Mouse (Mus musculus) spleen, postnatal 36 days (tissue): ENCODE results near the gene Aspa.

ENCODE experiments used
- DNase-seq, 2 experiments: peaks; one replicate each; pipeline ENCODE4 v3.0.0; 2022; ENCODE audit warnings: low spot score in 2 of 2, mixed read lengths in 1 of 2

Aspa gene

GRCm38 (mm10) chr11:73257362-73257945 lies 71.9 kb downstream of the Aspa start:
- DNase-seq: no peak
